Comparison of ENCODE assay signal across 9 mouse cellular contexts in genomic region chr1:187608261-187608921, GRCm38 (mm10). TPM values are rescaled to one million over a fixed set of nuclear protein-coding genes. Genes with fewer than 3 reads are reported as not detected.
DNase-seq lines count a peak whose midpoint lies in the region; ATAC-seq and TF ChIP-seq lines count a peak whose summit lies in the region.
"Had no signal": no experiment of that assay in that cellular context is flagged by ENCODE, and none has a peak within 500 bp of the region (broad histone marks: within the 10 kb centered on the region; RNA-seq: fewer than 3 reads in every experiment).

TSS of gene Esrrg (plus strand) at chr1:187608791.

- no peak for TF ChIP-seq CTCF in testis, adult 2 months (IDR thresholded peaks at IDR 0.05; ENCODE audit: control insufficient read depth, insufficient read depth, insufficient replicate concordance, low read depth, low read length)

- peak within 1 kb of the TSS; percentile 28 for H3K4me3 ChIP-seq in testis, adult 2 months (ENCODE audit: control insufficient read depth, low read depth, low read length)
- H3K4me3 ChIP-seq in forebrain, embryonic 16.5 days (replicated peaks; ENCODE audit: low read length) = peak within 1 kb of the TSS; percentile 39
- peak within 1 kb of the TSS; percentile 44 for H3K4me3 ChIP-seq in hindbrain, embryonic 13.5 days
- peak within 1 kb of the TSS; percentile 42 for H3K4me3 ChIP-seq in neural tube, embryonic 11.5 days (ENCODE audit: low read depth, low read length)

- intact Hi-C loops in left cerebral cortex, postnatal 10 days (cut with DNase I) = no loop called here

- H3K4me1 ChIP-seq in testis, adult 2 months (ENCODE audit: control insufficient read depth, insufficient read depth, low read length) = peaks cover 7% of the 10 kb centered on the region
- H3K4me1 ChIP-seq in forebrain, embryonic 16.5 days (replicated peaks; ENCODE audit: control insufficient read depth, insufficient read depth, low read length) = peaks cover 46% of the 10 kb centered on the region
- H3K4me1 ChIP-seq in hindbrain, embryonic 13.5 days (replicated peaks) = peaks cover 64% of the 10 kb centered on the region
- peaks cover 26% of the 10 kb centered on the region for H3K4me1 ChIP-seq in neural tube, embryonic 11.5 days (ENCODE audit: control insufficient read depth, insufficient read depth, low read length)

- H3K9me3 ChIP-seq in forebrain, embryonic 16.5 days (ENCODE audit: control insufficient read depth, low read length) = no peaks in the 10 kb centered on the region
- H3K9me3 ChIP-seq in hindbrain, embryonic 13.5 days = no peaks in the 10 kb centered on the region
- no peaks in the 10 kb centered on the region for H3K9me3 ChIP-seq in neural tube, embryonic 11.5 days (ENCODE audit: control insufficient read depth, low read length)

- DNase-seq in testis, postnatal 14 days (ENCODE audit: low spot score) = no peak
- DNase-seq in left cerebral cortex, postnatal 10 days (ENCODE audit: extremely low spot score in 1 of 2, low spot score in 2 of 2) = peak in 1 of 2 experiments; percentile 38
- DNase-seq in neural tube, embryonic 11.5 days (ENCODE audit: low spot score) = peak; percentile 40
- no peak for DNase-seq in spleen, postnatal 14 days (ENCODE audit: low spot score in 2 of 2)
- no peak for DNase-seq in spleen, adult 18-20 months

- no peak within 1 kb of the TSS for H3K27ac ChIP-seq in testis, adult 2 months (ENCODE audit: control insufficient read depth, insufficient read depth, low read depth, low read length)
- H3K27ac ChIP-seq in forebrain, embryonic 16.5 days (ENCODE audit: low read length) = no peak within 1 kb of the TSS
- H3K27ac ChIP-seq in hindbrain, embryonic 13.5 days = no peak within 1 kb of the TSS
- no peak within 1 kb of the TSS for H3K27ac ChIP-seq in neural tube, embryonic 11.5 days (ENCODE audit: low read depth, low read length)

- peak within 1 kb of the TSS; percentile 16 for H3K9ac ChIP-seq in forebrain, embryonic 16.5 days (replicated peaks; ENCODE audit: low read depth, low read length)
- peak within 1 kb of the TSS; percentile 70 for H3K9ac ChIP-seq in hindbrain, embryonic 13.5 days
- peak within 1 kb of the TSS; percentile 55 for H3K9ac ChIP-seq in neural tube, embryonic 11.5 days (ENCODE audit: low read length)

- no peaks in the 10 kb centered on the region for H3K36me3 ChIP-seq in testis, adult 2 months (ENCODE audit: control insufficient read depth, insufficient read depth, low read length)
- H3K36me3 ChIP-seq in forebrain, embryonic 16.5 days (ENCODE audit: control insufficient read depth, insufficient read depth) = no peaks in the 10 kb centered on the region
- no peaks in the 10 kb centered on the region for H3K36me3 ChIP-seq in hindbrain, embryonic 13.5 days
- H3K36me3 ChIP-seq in neural tube, embryonic 11.5 days (ENCODE audit: control insufficient read depth, insufficient read depth, low read length) = no peaks in the 10 kb centered on the region

- 3% methylated on average over 21 of the region's 21 CpGs for WGBS in forebrain, embryonic 16.5 days
- WGBS in hindbrain, embryonic 13.5 days = under 1% methylated on average over 21 of the region's 21 CpGs
- 0% methylated on average over 21 of the region's 21 CpGs for WGBS in neural tube, embryonic 11.5 days

- peak within 1 kb of the TSS; percentile 69 for H3K4me2 ChIP-seq in forebrain, embryonic 16.5 days (ENCODE audit: low read length)
- peak within 1 kb of the TSS; percentile 81 for H3K4me2 ChIP-seq in hindbrain, embryonic 13.5 days
- H3K4me2 ChIP-seq in neural tube, embryonic 11.5 days (ENCODE audit: low read depth) = peak within 1 kb of the TSS; percentile 83

- peaks cover 5% of the 10 kb centered on the region for H3K27me3 ChIP-seq in testis, adult 2 months (ENCODE audit: control insufficient read depth, insufficient read depth, low read length)
- peaks cover 64% of the 10 kb centered on the region for H3K27me3 ChIP-seq in forebrain, embryonic 16.5 days (replicated peaks; ENCODE audit: control insufficient read depth, insufficient read depth, low read length)
- H3K27me3 ChIP-seq in hindbrain, embryonic 13.5 days = peaks cover 85% of the 10 kb centered on the region
- H3K27me3 ChIP-seq in neural tube, embryonic 11.5 days (ENCODE audit: control insufficient read depth, insufficient read depth, low read length) = peaks cover 79% of the 10 kb centered on the region

- no peak for TF ChIP-seq POLR2A in testis, adult 2 months (IDR thresholded peaks at IDR 0.05; ENCODE audit: control insufficient read depth, low read depth, low read length)

- ATAC-seq in forebrain, embryonic 16.5 days = no peak
- no peak for ATAC-seq in hindbrain, embryonic 13.5 days (ENCODE audit: low FRiP score)
- ATAC-seq in neural tube, embryonic 11.5 days (ENCODE audit: insufficient read depth, low FRiP score, low TSS enrichment) = no peak

RNA-seq across cellular contexts. Expression of gene Esrrg, which starts in this region (rescaled TPM):
- 0.28 and 0.41 TPM in 2 replicates for polyA plus RNA-seq in testis, adult 2 months (2012; rRNA removed)
- polyA plus RNA-seq in forebrain, embryonic 16.5 days (2015; fragmentation: Nextera tagmentation; extraction: Ambion mirVana) = 8.5 and 11.2 TPM in 2 replicates
- polyA plus RNA-seq in hindbrain, embryonic 13.5 days (2015; fragmentation: Nextera tagmentation; extraction: Ambion mirVana) = 28.4 and 28.9 TPM in 2 replicates
- total RNA-seq in left cerebral cortex, postnatal 10 days (2021) = 10 to 100 TPM; 20.8 to 22.8 TPM
- 12.5 and 12.7 TPM in 2 replicates for polyA plus RNA-seq in neural tube, embryonic 11.5 days (2014; fragmentation: Nextera tagmentation; extraction: Ambion mirVana)
- total RNA-seq: neutrophil, adult 5-6 weeks had no signal

Comparison
In these comparisons a context has a peak if more than half of its experiments do, and no peak if none do; other contexts are left out.
1. H3K9ac ChIP-seq: peak in every context shown above with its lines; median percentile 70 in hindbrain, embryonic 13.5 days; 55 in neural tube, embryonic 11.5 days; 16 in forebrain, embryonic 16.5 days.